Mouse (Mus musculus): ENCODE results near the gene Dop1b.

DNA sequence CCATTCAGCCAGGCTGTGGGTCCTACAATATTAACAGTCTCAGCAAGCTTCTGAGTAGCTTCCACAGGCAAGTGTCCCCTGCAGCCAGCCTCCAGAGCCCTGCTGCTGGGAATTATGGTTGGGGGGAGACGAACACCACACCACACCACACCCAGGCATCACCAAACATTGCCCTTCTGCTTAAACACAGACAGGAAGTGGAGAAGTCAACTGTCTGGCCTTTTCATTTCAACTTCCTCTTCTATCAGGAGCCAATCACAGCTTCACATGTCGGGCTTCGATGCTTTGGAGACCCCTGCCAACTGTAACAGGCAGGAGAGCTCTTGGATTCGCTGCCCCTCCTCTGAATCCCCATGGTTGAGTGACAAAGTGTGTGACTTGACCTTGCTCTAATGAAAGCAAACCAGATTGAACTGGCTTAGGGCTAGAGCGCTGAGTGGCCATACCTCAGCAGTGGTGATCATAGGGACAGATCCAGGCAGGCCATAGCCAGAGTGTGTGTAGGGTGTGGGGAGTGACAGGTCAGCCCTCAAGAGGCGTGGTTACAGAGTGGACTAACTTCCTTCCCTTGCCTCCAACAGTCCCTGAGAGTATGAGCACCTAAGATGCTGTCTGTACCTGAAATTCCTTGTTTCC, 20.4 kb upstream of the Dop1b start:
- TF ChIP-seq CTCF (IDR thresholded peaks at IDR 0.05; ENCODE audit: control insufficient read depth, insufficient read depth, insufficient replicate concordance, low read depth, low read length) (no peak), POLR2A (IDR thresholded peaks at IDR 0.05; ENCODE audit: control insufficient read depth, low read depth, low read length) (no peak)

Data from testis, adult 2 months (tissue).